Mouse (Mus musculus): ENCODE measurements around the gene Hmga1. TPM values are rescaled to one million over a fixed set of nuclear protein-coding genes. Genes with fewer than 3 reads are reported as not detected.

Gene Hmga1
- polyA plus RNA-seq, 1 experiment from 2014 or later = 329 TPM

DNA sequence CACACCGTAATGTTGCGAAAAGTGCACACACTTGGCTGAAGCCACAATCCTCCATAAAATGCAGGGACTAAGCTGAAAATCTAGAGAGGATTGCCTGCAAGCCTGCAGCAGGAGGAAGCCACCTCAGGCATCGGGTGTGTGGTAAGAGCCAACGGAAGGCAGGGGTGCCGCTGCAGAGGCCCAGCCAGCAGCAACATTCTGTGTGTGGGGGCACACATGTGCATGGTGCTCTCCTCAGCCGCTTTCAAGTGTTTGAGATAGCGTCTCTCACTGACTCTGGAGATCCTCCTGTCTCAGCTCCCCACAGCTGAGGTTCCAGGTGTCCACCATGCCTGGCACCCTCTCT, 36.2 kb downstream of the Hmga1 start:
- Histone ChIP-seq H3K4me3 (ENCODE audit: low read depth, low read length) (no peak overlapping the region), H3K9ac (no peak overlapping the region), H3K36me3 (ENCODE audit: insufficient read depth) (peaks cover 60% of the 10 kb centered on the region), H3K4me1 (ENCODE audit: insufficient read depth) (0 out of 2 replicates have a peak, but pooled peaks cover 6% of the 10 kb centered on the region), H3K27me3 (ENCODE audit: insufficient read depth, low read length) (no peaks in the 10 kb centered on the region), H3K9me3 (ENCODE audit: low read depth, low read length) (no peaks in the 10 kb centered on the region), H3K4me2 (no peak overlapping the region), H3K27ac (ENCODE audit: low read depth) (no peak overlapping the region)
- no peak for ATAC-seq (ENCODE audit: insufficient read depth)
- no peak for DNase-seq
- 94% methylated on average over 7 of the region's 7 CpGs for WGBS
- no peak for TF ChIP-seq CTCF (IDR thresholded peaks at IDR 0.05; ENCODE audit: low read depth)

- no peaks in the 10 kb centered on the region for H3K9me3 ChIP-seq (ENCODE audit: low read depth, low read length)
- 69% methylated on average over 15 of the region's 15 CpGs for whole genome bisulfite sequencing
- H3K4me2 ChIP-seq = no peak overlapping the region
- TF ChIP-seq CTCF (IDR thresholded peaks at IDR 0.05; ENCODE audit: low read depth) = no peak
- no peaks in the 10 kb centered on the region for H3K27me3 ChIP-seq (ENCODE audit: insufficient read depth, low read length)
- peaks cover 45% of the 10 kb centered on the region for H3K36me3 ChIP-seq (ENCODE audit: insufficient read depth)
- no peak overlapping the region for H3K4me3 ChIP-seq (ENCODE audit: low read depth, low read length)
- 0 out of 2 replicates have a peak, but pooled peaks cover 6% of the 10 kb centered on the region for H3K4me1 ChIP-seq (ENCODE audit: insufficient read depth)
- DNase-seq (no peak), ATAC-seq (ENCODE audit: insufficient read depth) (no peak)
- no peak overlapping the region for H3K9ac ChIP-seq
- H3K27ac ChIP-seq (ENCODE audit: low read depth) = peak overlapping the region; percentile 22; the same call in 1 of the 2 replicates
Observed at GRCm38 (mm10) chr17:27595659-27596375, 39.5 kb downstream of the Hmga1 start.

- Histone ChIP-seq H3K4me3 (ENCODE audit: low read depth, low read length) (no peak overlapping the region), H3K27ac (ENCODE audit: low read depth) (peak overlapping the region; percentile 30), H3K4me2 (no peak overlapping the region), H3K36me3 (ENCODE audit: insufficient read depth) (peaks cover 40% of the 10 kb centered on the region), H3K9me3 (ENCODE audit: low read depth, low read length) (no peaks in the 10 kb centered on the region), H3K9ac (no peak overlapping the region), H3K27me3 (ENCODE audit: insufficient read depth, low read length) (no peaks in the 10 kb centered on the region), H3K4me1 (ENCODE audit: insufficient read depth) (0 out of 2 replicates have a peak, but pooled peaks cover 6% of the 10 kb centered on the region)
- no peak for TF ChIP-seq CTCF (IDR thresholded peaks at IDR 0.05; ENCODE audit: low read depth)
- WGBS = 37% methylated on average over 21 of the region's 21 CpGs
- peak; percentile 44; the same call in 1 of the 2 replicates for ATAC-seq (ENCODE audit: insufficient read depth)
- peak; percentile 47 for DNase-seq
Observed at GRCm38 (mm10) chr17:27596376-27597190, 40.3 kb downstream of the Hmga1 start.

DNA sequence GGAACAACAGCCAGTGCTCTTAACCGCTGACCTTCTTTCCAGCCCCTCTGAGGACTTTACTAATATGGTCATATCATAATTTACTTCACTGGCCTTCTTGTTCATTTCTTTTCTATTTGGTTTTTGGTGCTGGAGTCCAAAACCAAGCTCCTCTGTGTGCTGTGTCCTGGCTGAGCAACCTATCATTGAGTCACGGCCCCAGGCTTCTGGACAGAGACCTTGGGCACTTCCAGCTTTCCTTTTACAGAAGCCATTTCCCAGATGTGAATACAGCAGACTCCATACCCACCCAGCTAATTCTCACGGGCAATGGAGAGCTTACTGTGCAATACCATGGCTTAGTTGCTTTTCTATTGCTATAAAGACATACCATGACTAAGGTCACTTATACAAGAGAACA, 44.0 kb downstream of the Hmga1 start:
- ATAC-seq (ENCODE audit: insufficient read depth) (no peak), DNase-seq (no peak)
- TF ChIP-seq CTCF (IDR thresholded peaks at IDR 0.05; ENCODE audit: low read depth) = no peak
- Histone ChIP-seq H3K4me1 (ENCODE audit: insufficient read depth) (0 out of 2 replicates have a peak, but pooled peaks cover 6% of the 10 kb centered on the region), H3K27ac (ENCODE audit: low read depth) (no peak overlapping the region), H3K9ac (no peak overlapping the region), H3K9me3 (ENCODE audit: low read depth, low read length) (no peaks in the 10 kb centered on the region), H3K4me2 (no peak overlapping the region), H3K36me3 (ENCODE audit: insufficient read depth) (peaks cover 12% of the 10 kb centered on the region), H3K4me3 (ENCODE audit: low read depth, low read length) (no peak overlapping the region), H3K27me3 (ENCODE audit: insufficient read depth, low read length) (no peaks in the 10 kb centered on the region)
- 81% methylated on average over 3 of the region's 3 CpGs for WGBS

DNA sequence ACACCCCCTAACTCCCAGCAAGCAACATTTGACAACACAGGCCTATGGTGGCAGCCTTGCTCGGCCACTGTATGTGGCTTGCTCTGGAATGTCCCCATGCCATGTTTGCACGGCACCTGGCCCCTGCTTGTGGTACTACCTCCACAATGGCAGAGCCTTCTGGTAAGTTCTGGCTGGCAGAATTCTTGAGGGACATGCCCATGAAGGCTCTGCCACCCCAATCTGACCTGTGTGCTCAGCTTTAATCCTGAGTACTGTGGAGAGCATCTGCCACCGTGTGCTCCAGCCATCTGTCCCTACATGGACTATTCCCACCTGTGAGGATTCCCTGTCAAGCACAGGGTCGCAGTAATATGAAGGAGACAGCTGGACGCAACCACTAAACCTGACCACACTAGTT, 44.6 kb downstream of the Hmga1 start:
- Histone ChIP-seq H3K36me3 (ENCODE audit: insufficient read depth) (peaks cover 7% of the 10 kb centered on the region), H3K4me2 (no peak overlapping the region), H3K4me3 (ENCODE audit: low read depth, low read length) (no peak overlapping the region), H3K27me3 (ENCODE audit: insufficient read depth, low read length) (no peaks in the 10 kb centered on the region), H3K9me3 (ENCODE audit: low read depth, low read length) (no peaks in the 10 kb centered on the region), H3K4me1 (ENCODE audit: insufficient read depth) (0 out of 2 replicates have a peak, but pooled peaks cover 6% of the 10 kb centered on the region), H3K9ac (no peak overlapping the region), H3K27ac (ENCODE audit: low read depth) (no peak overlapping the region)
- WGBS = 66% methylated on average over 5 of the region's 5 CpGs
- TF ChIP-seq CTCF (IDR thresholded peaks at IDR 0.05; ENCODE audit: low read depth) = no peak
- ATAC-seq (ENCODE audit: insufficient read depth) (no peak), DNase-seq (no peak)

DNA sequence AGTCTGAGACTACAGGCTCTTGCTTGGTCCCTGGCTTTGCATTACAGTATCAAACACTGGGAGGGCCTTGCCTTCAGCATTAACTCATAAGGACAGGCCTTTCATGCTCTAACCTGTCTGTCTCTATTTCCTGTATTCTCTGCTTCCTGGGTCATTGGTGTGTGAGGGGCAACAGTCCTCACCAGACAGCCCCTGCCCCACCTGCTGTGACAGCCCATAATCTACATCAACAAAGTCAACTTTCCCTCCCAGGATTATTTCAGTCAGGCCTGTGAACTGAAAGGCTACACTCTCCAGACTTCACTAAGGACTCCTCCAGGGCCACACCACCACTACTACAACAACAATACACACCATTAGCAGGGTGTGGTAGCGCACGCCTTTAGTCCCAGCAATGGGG, 46.7 kb downstream of the Hmga1 start:
- H3K4me3 ChIP-seq (ENCODE audit: low read depth, low read length) = no peak overlapping the region
- DNase-seq = no peak
- no peaks in the 10 kb centered on the region for H3K4me1 ChIP-seq (ENCODE audit: insufficient read depth)
- H3K4me2 ChIP-seq = no peak overlapping the region
- TF ChIP-seq CTCF (IDR thresholded peaks at IDR 0.05; ENCODE audit: low read depth) = no peak
- no peak for ATAC-seq (ENCODE audit: insufficient read depth)
- no peak overlapping the region for H3K27ac ChIP-seq (ENCODE audit: low read depth)
- H3K9ac ChIP-seq = no peak overlapping the region
- WGBS = 92% methylated on average over 2 of the region's 2 CpGs
- H3K36me3 ChIP-seq (ENCODE audit: insufficient read depth) = no peaks in the 10 kb centered on the region
- H3K9me3 ChIP-seq (ENCODE audit: low read depth, low read length) = no peaks in the 10 kb centered on the region
- no peaks in the 10 kb centered on the region for H3K27me3 ChIP-seq (ENCODE audit: insufficient read depth, low read length)

Measured in lung, embryonic 14.5 days (tissue).